Mouse (Mus musculus): ENCODE measurements around the gene Med15.

Gene Med15

GRCm38 (mm10) chr16:17647566-17648340 lies 84.9 kb downstream of the Med15 start:
- no peak for DNase-seq (ENCODE audit: low spot score)

- DNase-seq (ENCODE audit: low spot score) = no peak
Measured at GRCm38 (mm10) chr16:17647156-17647555, 85.5 kb downstream of the Med15 start.

- DNase-seq (ENCODE audit: low spot score) = no peak
Measured at GRCm38 (mm10) chr16:17646310-17647114, 86.2 kb downstream of the Med15 start, which contains the start of gene Ccdc74a. Ccdc74a (plus strand) TSS chr16:17646470.

DNA sequence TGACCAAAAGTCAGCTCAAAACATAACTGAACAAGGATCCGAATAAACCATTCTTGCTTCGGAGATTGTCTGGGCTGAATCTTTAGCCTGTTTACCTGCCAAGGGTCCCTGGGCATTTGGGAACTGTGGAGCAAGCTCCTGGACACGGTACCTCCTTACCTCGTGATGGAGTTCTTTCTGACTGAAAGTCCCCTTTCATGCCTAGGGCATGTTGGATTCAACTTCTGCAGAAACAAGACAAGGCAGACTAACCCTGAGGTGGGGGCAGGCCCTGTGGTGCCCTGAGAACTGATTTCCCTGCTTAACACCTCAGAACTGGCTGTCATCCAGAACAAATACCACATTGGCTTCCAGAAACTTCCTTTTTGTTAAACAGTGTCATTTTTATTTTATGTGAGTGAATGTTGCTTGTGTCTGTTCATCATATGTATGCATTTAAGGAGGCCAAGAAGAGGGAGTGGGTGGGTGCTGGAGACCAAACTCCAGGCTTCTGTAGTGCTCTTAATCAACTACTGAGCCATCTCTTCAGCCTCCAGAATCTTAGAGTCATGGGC lies 89.2 kb downstream of the Med15 start:
- DNase-seq (ENCODE audit: low spot score) = no peak

GRCm38 (mm10) chr16:17642311-17642710 lies 90.4 kb downstream of the Med15 start:
- DNase-seq (ENCODE audit: low spot score) = no peak

DNA sequence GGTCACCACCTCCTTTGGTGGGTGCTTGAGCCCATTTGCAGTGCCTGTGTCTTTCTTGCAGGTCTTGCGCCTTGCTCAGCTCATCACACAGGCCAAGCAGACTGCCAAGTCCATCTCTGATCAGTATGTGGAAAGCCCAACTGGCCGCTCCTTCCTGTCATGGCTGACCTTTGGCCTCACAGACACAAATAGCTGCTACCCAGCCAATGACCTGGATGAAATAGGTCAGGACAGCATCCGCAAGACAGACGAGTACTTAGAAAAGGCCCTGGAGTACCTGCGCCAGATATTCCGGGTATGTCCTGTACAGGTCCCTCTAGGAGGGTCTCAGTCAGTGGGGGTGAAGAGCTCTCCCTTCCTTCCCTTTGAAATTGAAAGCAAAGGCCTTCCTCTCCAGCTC lies 91.4 kb downstream of the Med15 start:
- DNase-seq (ENCODE audit: low spot score) = no peak

DNA sequence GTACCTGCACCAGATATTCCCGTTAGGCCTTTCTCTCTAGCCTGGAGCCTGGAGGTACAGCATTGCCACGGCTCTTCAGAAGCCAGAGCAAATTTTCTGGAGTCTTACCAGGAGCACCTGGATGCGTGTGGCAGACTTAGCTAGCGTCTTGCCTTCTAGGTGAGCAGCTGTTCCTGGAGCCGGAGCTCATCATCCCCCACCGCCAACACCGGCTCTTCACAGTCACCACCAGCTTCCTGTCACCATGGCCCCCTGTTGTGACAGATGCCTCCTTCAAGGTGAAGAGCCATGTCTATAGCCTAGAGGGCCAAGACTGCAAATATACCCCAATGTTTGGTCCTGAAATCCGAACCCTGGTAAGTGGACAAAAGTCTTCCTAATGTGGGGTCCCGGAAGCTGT lies 92.0 kb downstream of the Med15 start:
- no peak for DNase-seq (ENCODE audit: low spot score)

DNA sequence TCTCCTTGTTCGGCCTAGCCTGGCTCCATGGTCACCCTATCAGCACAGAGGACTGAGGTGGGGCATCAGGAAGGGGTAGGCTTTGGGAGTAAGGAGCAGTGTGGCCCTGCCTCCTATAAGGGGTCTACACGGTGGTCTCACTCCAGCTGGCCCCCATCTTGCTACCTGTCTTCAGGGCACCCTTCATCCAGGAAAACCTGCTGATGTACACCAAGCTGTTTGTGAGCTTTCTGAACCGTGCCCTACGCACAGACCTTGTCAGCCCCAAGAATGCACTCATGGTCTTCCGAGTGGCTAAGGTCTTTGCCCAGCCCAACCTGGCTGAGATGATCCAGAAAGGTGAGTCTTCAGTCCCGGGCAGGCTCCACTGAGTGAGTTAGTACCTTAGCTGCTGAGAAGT lies 92.7 kb downstream of the Med15 start:
- no peak for DNase-seq (ENCODE audit: low spot score)

GRCm38 (mm10) chr16:17639081-17639480 lies 93.6 kb downstream of the Med15 start:
- DNase-seq (ENCODE audit: low spot score) = no peak

DNA sequence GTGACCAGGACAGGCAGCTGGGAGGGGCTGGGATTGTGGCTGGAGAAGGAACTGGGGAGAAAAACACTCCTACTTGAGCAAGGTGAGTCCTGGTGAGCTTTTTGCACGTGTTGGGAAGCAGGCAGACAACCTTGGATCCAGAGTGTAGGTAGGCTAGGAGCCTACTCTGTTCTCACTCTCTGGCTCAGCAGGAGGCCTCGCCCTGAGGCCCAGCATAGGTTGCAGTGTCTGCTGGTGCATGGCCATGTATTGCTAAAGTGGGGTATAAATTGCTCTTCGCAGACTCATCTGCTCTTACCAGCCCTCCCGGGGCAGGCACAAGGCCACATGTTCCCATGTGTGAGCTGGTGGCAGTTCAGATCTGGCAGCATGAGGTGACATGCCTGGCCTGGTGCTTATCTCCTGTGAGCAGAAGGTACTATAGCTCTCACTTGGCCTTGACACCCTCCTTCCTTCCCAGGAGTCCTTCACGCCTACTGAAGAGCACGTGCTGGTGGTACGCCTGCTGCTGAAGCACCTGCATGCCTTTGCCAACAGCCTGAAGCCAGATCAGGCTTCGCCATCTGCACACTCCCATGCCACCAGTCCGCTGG lies 94.6 kb downstream of the Med15 start:
- no peak for DNase-seq (ENCODE audit: low spot score)

DNA sequence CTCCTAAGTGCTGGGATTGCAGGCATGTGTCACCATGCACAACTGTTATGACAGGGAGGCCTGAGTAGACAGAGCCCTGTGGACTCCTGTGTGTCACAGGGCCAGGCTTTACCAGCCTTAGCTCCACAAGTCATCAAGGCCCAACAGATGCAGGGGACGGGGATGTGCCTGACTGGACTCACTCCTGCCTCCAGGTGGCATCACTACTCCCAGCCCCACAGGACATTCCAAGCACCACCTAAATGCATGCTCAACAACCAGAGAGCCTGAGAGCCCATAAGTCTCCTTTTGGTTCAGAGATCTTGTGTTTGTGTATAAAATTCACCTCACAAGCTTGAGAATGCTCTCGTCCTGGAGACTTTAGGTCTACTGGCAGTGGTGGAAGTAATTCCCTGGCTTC lies 95.1 kb downstream of the Med15 start:
- DNase-seq (ENCODE audit: low spot score) = no peak

DNA sequence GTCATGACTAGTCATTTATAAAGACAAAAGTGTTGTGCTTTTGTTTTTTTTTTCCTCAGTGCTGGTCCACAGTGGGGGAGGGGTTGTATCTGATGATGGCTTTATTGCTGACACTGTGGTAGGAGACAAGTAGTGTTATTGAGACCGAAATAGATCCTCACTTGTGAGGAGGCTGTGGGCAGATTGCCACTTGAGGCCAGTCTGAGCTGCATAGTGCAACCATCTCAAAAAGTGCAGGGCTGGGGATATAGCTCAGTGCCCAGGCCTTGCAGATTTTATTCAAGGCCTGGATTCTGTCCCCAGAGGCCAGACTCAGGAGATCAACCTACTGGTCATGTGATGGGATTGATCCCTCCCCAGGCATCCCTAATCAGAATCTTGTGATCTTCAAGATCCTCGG lies 95.8 kb downstream of the Med15 start:
- DNase-seq (ENCODE audit: low spot score) = no peak

GRCm38 (mm10) chr16:17633481-17634181 lies 99.1 kb downstream of the Med15 start:
- no peak for DNase-seq (ENCODE audit: low spot score)

- DNase-seq (ENCODE audit: low spot score) = no peak
Measured at GRCm38 (mm10) chr16:17632580-17632979, 100.1 kb downstream of the Med15 start.

DNA sequence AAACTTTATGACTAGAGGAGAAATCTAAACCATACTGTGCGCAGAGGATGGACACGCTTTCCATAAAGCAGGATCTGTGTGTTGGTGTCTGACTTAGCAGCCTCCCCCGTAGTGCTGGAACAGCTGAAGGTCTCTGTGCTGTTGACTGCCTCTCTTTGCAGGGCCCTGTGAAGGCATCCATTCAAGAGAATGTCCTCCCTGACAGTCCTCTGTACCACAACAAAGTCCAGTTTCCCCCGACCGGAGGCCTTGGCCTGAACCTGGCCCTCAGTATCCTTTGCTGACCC lies 106.5 kb downstream of the Med15 start:
- no peak for DNase-seq (ENCODE audit: low spot score)

DNA sequence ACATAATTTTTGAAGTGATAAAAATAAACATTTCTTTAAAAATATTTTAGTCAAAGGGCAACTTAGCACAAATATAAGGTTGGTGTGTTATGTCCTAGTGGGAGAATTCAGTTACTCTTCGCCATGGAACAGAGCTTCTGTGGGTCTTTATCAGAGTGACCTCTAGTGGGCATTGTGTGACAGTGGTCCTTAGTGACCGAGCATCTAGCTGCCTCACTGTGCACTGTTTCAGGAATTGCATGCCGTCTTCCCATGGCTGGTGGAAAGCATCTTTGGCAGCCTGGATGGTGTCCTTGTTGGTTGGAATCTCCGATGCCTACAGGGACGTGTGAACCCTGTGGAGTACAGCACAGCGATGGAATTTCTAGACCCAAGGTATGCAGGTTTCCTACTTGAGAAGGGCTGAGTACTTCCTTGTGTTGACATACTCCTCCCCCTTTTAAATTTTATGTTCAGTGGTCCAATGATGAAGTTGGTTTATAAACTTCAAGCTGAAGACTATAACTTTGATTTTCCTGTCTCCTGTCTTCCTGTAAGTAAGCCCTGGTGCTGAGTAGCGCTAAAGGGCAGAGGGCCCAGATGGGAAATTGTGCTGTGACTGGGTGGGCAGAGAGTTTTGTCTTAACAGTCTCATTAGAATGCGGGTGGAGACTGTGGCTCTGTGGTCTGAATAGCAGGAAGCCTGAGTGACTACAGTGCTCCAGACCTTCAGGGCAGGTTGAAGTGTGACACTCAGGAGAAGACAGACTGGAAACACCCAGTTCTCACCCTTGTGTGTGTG lies 107.0 kb downstream of the Med15 start:
- DNase-seq (ENCODE audit: low spot score) = no peak

DNA sequence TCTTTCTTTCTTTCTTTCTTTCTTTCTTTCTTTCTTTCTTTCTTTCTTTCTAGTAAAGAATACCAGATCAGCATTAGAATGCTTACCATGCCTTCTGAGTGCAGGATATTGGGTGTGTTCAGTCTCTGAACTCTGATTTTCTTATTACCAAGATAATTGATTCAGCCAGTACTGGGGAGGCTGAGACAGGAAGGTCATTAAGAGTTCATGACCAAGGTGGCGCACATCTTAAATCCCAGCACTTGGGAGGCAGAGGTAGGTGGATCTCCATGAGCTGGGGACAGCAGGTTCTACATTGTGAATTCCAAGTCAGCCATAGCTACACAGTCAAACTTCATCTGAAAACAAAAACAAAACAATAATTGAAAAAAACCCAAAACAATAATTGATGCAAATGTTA lies 110.8 kb downstream of the Med15 start:
- DNase-seq (ENCODE audit: low spot score) = no peak

DNA sequence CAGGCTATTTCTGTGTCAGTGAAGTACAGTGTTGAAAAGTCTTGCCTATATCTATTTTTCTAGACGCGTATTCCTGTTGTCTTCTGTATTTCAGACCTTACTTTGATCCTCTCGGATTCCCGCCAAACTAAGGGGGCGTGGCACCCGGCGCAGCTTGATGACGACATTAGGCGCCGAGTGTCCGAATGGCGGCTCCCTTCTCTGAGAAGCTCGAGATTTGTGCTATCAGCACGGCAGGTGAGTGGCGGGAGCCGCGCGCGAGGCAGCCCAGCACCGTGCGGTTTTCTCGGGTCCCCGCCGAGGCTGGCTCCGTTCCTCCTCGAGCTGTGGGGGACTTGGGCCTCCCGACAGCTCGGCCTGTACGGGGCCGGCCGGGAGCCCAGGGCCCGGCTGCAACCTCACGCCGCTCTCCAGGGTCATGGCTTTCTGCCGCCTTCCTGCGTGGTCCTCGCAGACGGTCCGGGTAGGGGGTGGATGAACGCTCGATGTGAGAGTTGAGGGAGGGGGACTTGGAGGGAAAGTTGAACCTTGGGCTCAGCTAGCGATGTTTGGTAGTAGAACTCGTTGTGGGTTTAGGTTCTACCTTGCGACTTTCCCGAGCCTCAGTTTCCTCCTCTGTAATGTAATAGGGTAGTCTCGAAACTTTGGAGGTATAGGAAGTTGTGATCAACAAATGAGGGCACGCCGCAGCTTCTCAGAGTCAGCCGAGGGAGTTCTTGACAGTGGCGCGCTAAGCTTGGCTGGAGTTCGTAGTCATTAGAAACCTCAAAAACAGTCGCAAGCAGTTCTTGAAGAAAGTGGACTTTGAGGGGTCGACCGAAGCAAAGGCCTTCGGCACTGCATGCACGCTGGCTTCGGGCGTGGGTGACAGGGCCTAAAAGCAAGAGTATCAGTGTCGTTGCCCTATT lies 113.2 kb downstream of the Med15 start, which contains the start of gene Smpd4:
Gene Smpd4 (plus strand): TSS at position 157 of the 908 bp plus-strand sequence.
- DNase-seq (ENCODE audit: low spot score) = peak; percentile 86

DNA sequence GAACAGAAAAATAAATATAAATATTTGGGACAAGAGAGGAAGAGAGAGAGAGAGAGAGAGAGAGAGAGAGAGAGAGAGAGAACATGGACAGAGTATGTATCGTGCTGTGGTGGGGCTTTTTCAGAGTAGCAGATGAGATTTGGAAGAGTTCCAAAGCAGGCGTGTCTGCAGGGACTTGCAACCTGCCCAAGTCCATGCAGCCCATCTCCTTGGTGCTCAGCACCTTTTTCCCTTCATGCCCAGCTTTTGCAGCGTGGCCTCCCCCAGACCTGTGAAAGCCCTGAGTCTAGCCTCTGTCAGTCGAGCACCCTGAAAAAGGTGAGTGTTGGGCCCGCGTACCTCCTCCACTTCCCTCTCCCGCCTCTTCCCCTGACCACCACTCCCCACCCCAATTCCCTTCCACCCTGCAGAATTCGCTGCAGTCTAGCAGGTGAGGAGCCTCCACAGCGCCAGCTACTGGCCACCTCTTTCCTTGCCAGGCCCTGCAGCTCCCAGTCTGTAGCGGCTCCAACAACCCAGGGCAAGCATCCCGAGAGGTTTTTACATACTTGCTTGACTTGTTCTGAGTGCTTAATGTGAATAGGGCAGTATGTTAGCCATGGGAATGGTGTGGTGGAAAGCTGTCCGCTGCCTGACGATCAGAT lies 114.6 kb downstream of the Med15 start:
- DNase-seq (ENCODE audit: low spot score) = no peak

DNA sequence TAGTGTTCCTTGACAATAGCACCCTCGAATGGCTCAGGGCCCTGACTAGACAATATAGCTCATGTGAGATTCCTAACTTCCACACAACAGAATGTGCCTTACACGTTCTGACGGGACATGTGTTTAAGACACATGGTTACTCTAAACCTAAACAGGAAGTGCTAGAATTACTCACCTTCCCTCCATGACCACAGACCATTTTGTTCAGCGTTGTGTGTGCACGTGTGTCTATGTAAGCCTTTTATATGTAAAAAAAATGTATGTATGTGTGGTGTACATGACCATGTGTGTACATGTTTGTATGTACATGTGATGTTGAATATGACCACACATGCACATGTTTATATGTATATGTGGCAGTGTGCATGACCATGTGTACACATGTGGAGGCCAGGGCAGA lies 116.5 kb downstream of the Med15 start:
- no peak for DNase-seq (ENCODE audit: low spot score)
